Mouse (Mus musculus) small intestine, adult 2 months (tissue): Measurements from ENCODE around the gene Tbx21. TPM values are rescaled to one million over a fixed set of nuclear protein-coding genes. Genes with fewer than 3 reads are reported as not detected.

Experiments
- H3K27ac ChIP-seq: fragments of 200-500 bp; 2 replicates; pipeline ENCODE4 v1.5.1; 2012; ENCODE audit warnings: low read depth, low read length, control low read depth, inconsistent platforms; ENCODE audit not compliant: insufficient read depth
- H3K27me3 ChIP-seq: fragments of 200-500 bp; 2 replicates; pipeline ENCODE4 v1.6.1; 2012; ENCODE audit warnings: mild to moderate bottlenecking, moderate library complexity, low read length, inconsistent platforms; ENCODE audit not compliant: control insufficient read depth, insufficient read depth
- H3K36me3 ChIP-seq: fragments of 200-500 bp; 2 replicates; pipeline ENCODE4 v1.6.1; 2012; ENCODE audit warnings: mild to moderate bottlenecking, low read length, control low read depth, inconsistent platforms; ENCODE audit not compliant: control insufficient read depth, insufficient read depth
- H3K4me1 ChIP-seq: fragments of 200-500 bp; 2 replicates; pipeline ENCODE4 v1.6.1; 2012; ENCODE audit warnings: low read length, inconsistent platforms, mixed read lengths; ENCODE audit not compliant: control insufficient read depth, insufficient read depth, insufficient read length
- H3K4me3 ChIP-seq: fragments of 200-500 bp; 2 replicates; pipeline ENCODE4 v1.5.1; 2012; ENCODE audit warnings: low read depth, mild to moderate bottlenecking, control low read depth, inconsistent platforms, low read length, moderate library complexity
- CTCF ChIP-seq: fragments of 200-500 bp; IDR thresholded peaks from 2 replicates; pipeline ENCODE4 v1.5.1; 2012; ENCODE audit warnings: low read depth, mild to moderate bottlenecking, control low read depth, inconsistent platforms, low read length, moderate library complexity, mixed read lengths; ENCODE audit not compliant: insufficient replicate concordance, insufficient read length; ENCODE audit errors: extremely low read depth
- POLR2A ChIP-seq: fragments of 200-500 bp; IDR thresholded peaks from 2 replicates; pipeline ENCODE4 v1.6.1; 2012; ENCODE audit warnings: low read depth, mild to moderate bottlenecking, control low read depth, inconsistent platforms, low read length, moderate library complexity
- WGBS: fragments of 180-500 bp; shearing (Covaris S2); methylation state at CpG from one replicate; pipeline ENCODE4 v1.1.7; 2018; 5-methylcytosine and 5-hydroxymethylcytosine counted together
- polyA plus RNA-seq: library from polyadenylated mRNA; depleted of rRNA; stranded (reverse); fragments of >200 nt; gene quantifications from 2 replicates; pipeline ENCODE4 v1.2.3, GENCODE M21; 2012

Tbx21 gene
- polyA plus RNA-seq, 1 experiment: 2.3 TPM

GRCm38 (mm10) chr11:97080291-97080690, 34.8 kb downstream of the Tbx21 start:
- Histone ChIP-seq H3K36me3 (no peaks in the 10 kb centered on the region), H3K4me1 (no peaks in the 10 kb centered on the region), H3K4me3 (no peak overlapping the region), H3K27me3 (no peaks in the 10 kb centered on the region), H3K27ac (no peak overlapping the region)
- no peak for TF ChIP-seq POLR2A
- no peak for TF ChIP-seq CTCF
- WGBS: 39% methylated on average over 9 of the region's 9 CpGs

- H3K4me1 ChIP-seq: no peaks in the 10 kb centered on the region
- H3K27ac ChIP-seq: no peak overlapping the region
- H3K4me3 ChIP-seq: no peak overlapping the region
- no peaks in the 10 kb centered on the region for H3K36me3 ChIP-seq
- no peak for TF ChIP-seq CTCF
- no peak for TF ChIP-seq POLR2A
- H3K27me3 ChIP-seq: no peaks in the 10 kb centered on the region
- 41% methylated on average over 4 of the region's 4 CpGs for WGBS
Measured at GRCm38 (mm10) chr11:97078751-97079150, 36.4 kb downstream of the Tbx21 start.

- H3K27ac ChIP-seq: no peak overlapping the region
- no peak overlapping the region for H3K4me3 ChIP-seq
- H3K4me1 ChIP-seq: peaks cover 5% of the 10 kb centered on the region
- H3K36me3 ChIP-seq: no peaks in the 10 kb centered on the region
- WGBS: 61% methylated on average over 8 of the region's 8 CpGs
- no peaks in the 10 kb centered on the region for H3K27me3 ChIP-seq
- TF ChIP-seq POLR2A (no peak), CTCF (no peak)
Measured at GRCm38 (mm10) chr11:97074235-97074634, 40.9 kb downstream of the Tbx21 start.

GRCm38 (mm10) chr11:97072533-97072932, 42.6 kb downstream of the Tbx21 start:
- TF ChIP-seq CTCF: peak; percentile 40; the same call in 1 of the 2 replicates
- no peak for TF ChIP-seq POLR2A
- Histone ChIP-seq H3K4me1 (peaks cover 12% of the 10 kb centered on the region), H3K27me3 (no peaks in the 10 kb centered on the region), H3K4me3 (no peak overlapping the region), H3K36me3 (peaks cover 12% of the 10 kb centered on the region), H3K27ac (no peak overlapping the region)
- WGBS: 29% methylated on average over 3 of the region's 3 CpGs

GRCm38 (mm10) chr11:97071129-97071528, 44.0 kb downstream of the Tbx21 start:
- 73% methylated on average over 1 of the region's 1 CpGs for WGBS
- TF ChIP-seq CTCF: no peak
- TF ChIP-seq POLR2A: no peak

GRCm38 (mm10) chr11:97069770-97070169, 45.4 kb downstream of the Tbx21 start:
- TF ChIP-seq CTCF (no peak), POLR2A (no peak)
- 19% methylated on average over 2 of the region's 2 CpGs for WGBS
- no peaks in the 10 kb centered on the region for H3K27me3 ChIP-seq
- peaks cover 19% of the 10 kb centered on the region for H3K4me1 ChIP-seq
- H3K4me3 ChIP-seq: no peak overlapping the region
- peaks cover 27% of the 10 kb centered on the region for H3K36me3 ChIP-seq
- no peak overlapping the region for H3K27ac ChIP-seq

More at GRCm38 (mm10) chr11:97071129-97071528, 44.0 kb downstream of the Tbx21 start:
- Histone ChIP-seq H3K36me3 (peaks cover 23% of the 10 kb centered on the region), H3K4me3 (no peak overlapping the region), H3K27ac (no peak overlapping the region), H3K27me3 (no peaks in the 10 kb centered on the region), H3K4me1 (peaks cover 19% of the 10 kb centered on the region)

GRCm38 (mm10) chr11:97069333-97069732, 45.8 kb downstream of the Tbx21 start:
- peaks cover 28% of the 10 kb centered on the region for H3K36me3 ChIP-seq
- WGBS: 49% methylated on average over 1 of the region's 1 CpGs
- H3K4me1 ChIP-seq: peaks cover 19% of the 10 kb centered on the region
- H3K4me3 ChIP-seq: no peak overlapping the region
- no peak overlapping the region for H3K27ac ChIP-seq
- no peak for TF ChIP-seq CTCF
- no peak for TF ChIP-seq POLR2A
- no peaks in the 10 kb centered on the region for H3K27me3 ChIP-seq
